Mouse (Mus musculus): ENCODE results near the gene Eloa.

- TF ChIP-seq CEBPB (IDR thresholded peaks at IDR 0.05; ENCODE audit: low read depth) (no peak), MYOG (IDR thresholded peaks at IDR 0.05; ENCODE audit: control insufficient read depth, extremely low read depth, insufficient read length) (no peak), MAX (IDR thresholded peaks at IDR 0.05) (no peak), USF1 (IDR thresholded peaks at IDR 0.05; ENCODE audit: low read depth) (no peak), CTCF (IDR thresholded peaks at IDR 0.05; ENCODE audit: control insufficient read depth, insufficient read depth, insufficient read length) (no peak), MYOD1 (IDR thresholded peaks at IDR 0.05; ENCODE audit: control insufficient read depth, insufficient read length, low read depth) (no peak), FOSL1 (IDR thresholded peaks at IDR 0.05; ENCODE audit: insufficient read depth, low read length, poor library complexity, severe bottlenecking) (no peak)
Observed at GRCm38 (mm10) chr4:136028132-136028564, 6.6 kb upstream of the Eloa start.

All from C2C12 (cell line).